Mouse (Mus musculus): ENCODE measurements around the gene Lamtor1. TPM values are rescaled to one million over a fixed set of nuclear protein-coding genes. Genes with fewer than 3 reads are reported as not detected.

Lamtor1 gene
- polyA plus RNA-seq, 1 experiment, result 85.9 TPM

DNA sequence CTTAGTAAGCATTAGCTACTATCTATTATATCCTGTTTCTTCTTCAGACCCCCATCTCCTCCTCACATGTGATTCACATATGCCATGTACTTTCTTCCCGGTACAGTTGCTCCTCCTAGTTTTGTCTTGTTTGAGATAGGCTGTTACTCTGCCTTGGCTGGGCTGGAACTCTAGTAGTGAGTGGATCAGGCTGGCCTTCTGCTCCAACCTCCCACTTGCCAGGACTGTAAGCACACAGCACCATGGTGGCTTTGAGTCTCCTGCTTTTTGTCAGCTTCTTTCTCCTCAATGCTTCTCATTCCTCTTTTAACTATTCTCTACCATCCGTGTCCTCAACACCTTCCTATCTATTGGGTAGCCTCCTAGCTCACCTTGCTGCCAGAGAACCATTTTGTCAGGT lies 63.0 kb downstream of the Lamtor1 start:
- Histone ChIP-seq H3K36me3 (ENCODE audit: control insufficient read depth, insufficient read depth, low read length, poor library complexity, severe bottlenecking) (no peaks in the 10 kb centered on the region), H3K27ac (ENCODE audit: insufficient read depth, low read length) (no peak overlapping the region), H3K9ac (ENCODE audit: low read depth, poor library complexity, severe bottlenecking) (no peak overlapping the region), H3K4me1 (ENCODE audit: control insufficient read depth, insufficient read depth, low read length) (peaks cover 3% of the 10 kb centered on the region), H3K9me3 (replicated peaks; ENCODE audit: control insufficient read depth, insufficient read depth, low read length, poor library complexity, severe bottlenecking) (no peaks in the 10 kb centered on the region), H3K27me3 (ENCODE audit: control insufficient read depth, insufficient read depth, low read length, poor library complexity, severe bottlenecking) (no peaks in the 10 kb centered on the region), H3K4me3 (ENCODE audit: low read depth, low read length) (no peak overlapping the region)
- TF ChIP-seq EP300 (IDR thresholded peaks at IDR 0.05; ENCODE audit: insufficient read depth, low read depth, low read length) (no peak), CTCF (IDR thresholded peaks at IDR 0.05; ENCODE audit: low read depth, low read length) (no peak), POLR2A (IDR thresholded peaks at IDR 0.05; ENCODE audit: insufficient read depth, low read length) (no peak)

GRCm38 (mm10) chr7:101969694-101970428 lies 64.2 kb downstream of the Lamtor1 start:
- peaks cover 4% of the 10 kb centered on the region for H3K4me1 ChIP-seq (ENCODE audit: control insufficient read depth, insufficient read depth, low read length)
- no peaks in the 10 kb centered on the region for H3K36me3 ChIP-seq (ENCODE audit: control insufficient read depth, insufficient read depth, low read length, poor library complexity, severe bottlenecking)
- H3K27me3 ChIP-seq (ENCODE audit: control insufficient read depth, insufficient read depth, low read length, poor library complexity, severe bottlenecking), result no peaks in the 10 kb centered on the region
- H3K9ac ChIP-seq (ENCODE audit: low read depth, poor library complexity, severe bottlenecking), result peak overlapping the region; percentile 19
- TF ChIP-seq EP300 (IDR thresholded peaks at IDR 0.05; ENCODE audit: insufficient read depth, low read depth, low read length), result no peak
- no peak for TF ChIP-seq CTCF (IDR thresholded peaks at IDR 0.05; ENCODE audit: low read depth, low read length)
- TF ChIP-seq POLR2A (IDR thresholded peaks at IDR 0.05; ENCODE audit: insufficient read depth, low read length), result no peak
- H3K9me3 ChIP-seq (replicated peaks; ENCODE audit: control insufficient read depth, insufficient read depth, low read length, poor library complexity, severe bottlenecking), result no peaks in the 10 kb centered on the region
- 0 out of 2 replicates have a peak overlapping the region, but pooled peaks have one; percentile 26 for H3K27ac ChIP-seq (ENCODE audit: insufficient read depth, low read length)
- H3K4me3 ChIP-seq (ENCODE audit: low read depth, low read length), result peak overlapping the region; percentile 78

GRCm38 (mm10) chr7:101970429-101970775 lies 64.7 kb downstream of the Lamtor1 start:
- Histone ChIP-seq H3K36me3 (ENCODE audit: control insufficient read depth, insufficient read depth, low read length, poor library complexity, severe bottlenecking) (no peaks in the 10 kb centered on the region), H3K4me3 (ENCODE audit: low read depth, low read length) (peak overlapping the region; percentile 78), H3K27ac (ENCODE audit: insufficient read depth, low read length) (no peak overlapping the region), H3K9me3 (replicated peaks; ENCODE audit: control insufficient read depth, insufficient read depth, low read length, poor library complexity, severe bottlenecking) (no peaks in the 10 kb centered on the region), H3K4me1 (ENCODE audit: control insufficient read depth, insufficient read depth, low read length) (peaks cover 4% of the 10 kb centered on the region), H3K27me3 (ENCODE audit: control insufficient read depth, insufficient read depth, low read length, poor library complexity, severe bottlenecking) (no peaks in the 10 kb centered on the region), H3K9ac (ENCODE audit: low read depth, poor library complexity, severe bottlenecking) (peak overlapping the region; percentile 19)
- TF ChIP-seq EP300 (IDR thresholded peaks at IDR 0.05; ENCODE audit: insufficient read depth, low read depth, low read length), result no peak
- TF ChIP-seq POLR2A (IDR thresholded peaks at IDR 0.05; ENCODE audit: insufficient read depth, low read length), result no peak
- no peak for TF ChIP-seq CTCF (IDR thresholded peaks at IDR 0.05; ENCODE audit: low read depth, low read length)

DNA sequence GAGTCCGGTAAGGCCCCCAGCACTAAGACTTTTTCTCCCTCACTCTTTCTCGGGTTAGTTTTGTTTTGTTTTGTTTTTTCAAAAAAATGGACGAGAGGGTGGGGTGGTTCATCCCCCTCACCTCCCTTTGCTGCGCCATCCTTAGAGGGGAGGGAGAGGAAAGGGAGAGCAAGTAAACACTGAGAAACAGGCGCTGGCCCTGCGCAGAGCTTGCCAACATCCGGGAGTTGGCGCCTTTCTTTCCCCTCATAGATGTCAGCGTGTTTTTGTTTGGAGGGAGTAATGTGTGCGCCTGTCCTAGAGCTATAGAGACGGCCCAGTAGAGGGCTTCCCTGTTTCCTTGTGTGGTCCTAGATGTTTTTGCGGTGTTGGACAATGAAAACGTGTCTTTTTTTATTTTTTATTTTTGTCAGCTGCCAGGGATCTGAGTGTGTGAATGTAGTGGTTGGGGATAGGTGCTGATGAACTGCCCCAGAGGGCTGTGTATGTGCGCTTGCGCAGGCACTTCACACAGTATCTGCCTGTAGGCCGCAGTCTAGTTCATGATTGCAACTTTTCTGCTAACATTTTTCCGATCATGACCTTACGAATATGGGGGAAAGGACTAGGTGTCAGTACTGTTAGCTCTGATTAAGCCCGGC lies 65.2 kb downstream of the Lamtor1 start:
- H3K4me1 ChIP-seq (ENCODE audit: control insufficient read depth, insufficient read depth, low read length), result peaks cover 4% of the 10 kb centered on the region

GRCm38 (mm10) chr7:101971721-101972120 lies 66.0 kb downstream of the Lamtor1 start:
- H3K27me3 ChIP-seq (ENCODE audit: control insufficient read depth, insufficient read depth, low read length, poor library complexity, severe bottlenecking), result no peaks in the 10 kb centered on the region
- peaks cover 4% of the 10 kb centered on the region for H3K4me1 ChIP-seq (ENCODE audit: control insufficient read depth, insufficient read depth, low read length)
- H3K9me3 ChIP-seq (replicated peaks; ENCODE audit: control insufficient read depth, insufficient read depth, low read length, poor library complexity, severe bottlenecking), result no peaks in the 10 kb centered on the region
- TF ChIP-seq CTCF (IDR thresholded peaks at IDR 0.05; ENCODE audit: low read depth, low read length) (no peak), EP300 (IDR thresholded peaks at IDR 0.05; ENCODE audit: insufficient read depth, low read depth, low read length) (no peak), POLR2A (IDR thresholded peaks at IDR 0.05; ENCODE audit: insufficient read depth, low read length) (no peak)
- H3K4me3 ChIP-seq (ENCODE audit: low read depth, low read length), result no peak overlapping the region
- H3K27ac ChIP-seq (ENCODE audit: insufficient read depth, low read length), result peak overlapping the region; percentile 22; the same call in 1 of the 2 replicates
- peak overlapping the region; percentile 19 for H3K9ac ChIP-seq (ENCODE audit: low read depth, poor library complexity, severe bottlenecking)
- H3K36me3 ChIP-seq (ENCODE audit: control insufficient read depth, insufficient read depth, low read length, poor library complexity, severe bottlenecking), result no peaks in the 10 kb centered on the region; the same call in 1 of the 2 replicates

More for the DNA sequence above, 65.2 kb downstream of the Lamtor1 start:
- H3K27me3 ChIP-seq (ENCODE audit: control insufficient read depth, insufficient read depth, low read length, poor library complexity, severe bottlenecking), result no peaks in the 10 kb centered on the region
- H3K9ac ChIP-seq (ENCODE audit: low read depth, poor library complexity, severe bottlenecking), result peak overlapping the region; percentile 19
- no peak for TF ChIP-seq CTCF (IDR thresholded peaks at IDR 0.05; ENCODE audit: low read depth, low read length)
- TF ChIP-seq POLR2A (IDR thresholded peaks at IDR 0.05; ENCODE audit: insufficient read depth, low read length), result no peak
- no peak for TF ChIP-seq EP300 (IDR thresholded peaks at IDR 0.05; ENCODE audit: insufficient read depth, low read depth, low read length)
- H3K36me3 ChIP-seq (ENCODE audit: control insufficient read depth, insufficient read depth, low read length, poor library complexity, severe bottlenecking), result no peaks in the 10 kb centered on the region
- no peaks in the 10 kb centered on the region for H3K9me3 ChIP-seq (replicated peaks; ENCODE audit: control insufficient read depth, insufficient read depth, low read length, poor library complexity, severe bottlenecking)
- peak overlapping the region; percentile 37; the same call in 1 of the 2 replicates for H3K27ac ChIP-seq (ENCODE audit: insufficient read depth, low read length)
- H3K4me3 ChIP-seq (ENCODE audit: low read depth, low read length), result peak overlapping the region; percentile 47

DNA sequence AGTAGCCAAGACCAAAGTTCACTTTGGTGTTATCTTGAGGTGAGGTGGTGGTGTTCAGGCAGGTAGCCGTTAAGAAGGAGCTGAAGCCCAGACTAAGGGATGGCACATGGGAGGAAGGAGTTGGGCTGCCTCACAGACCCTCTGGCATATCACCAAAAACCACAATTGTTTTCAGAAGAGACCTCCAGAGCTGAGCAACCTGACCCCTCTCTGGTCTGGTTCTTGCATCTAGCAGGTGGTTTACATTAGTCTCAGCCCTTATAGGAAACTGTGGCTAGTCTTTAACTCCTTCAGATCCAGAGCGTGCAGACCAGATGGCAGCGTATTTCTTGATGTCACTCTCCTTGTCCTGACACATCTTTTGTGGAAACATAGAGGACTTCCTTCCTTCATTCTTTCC lies 68.0 kb downstream of the Lamtor1 start:
- Histone ChIP-seq H3K36me3 (ENCODE audit: control insufficient read depth, insufficient read depth, low read length, poor library complexity, severe bottlenecking) (no peaks in the 10 kb centered on the region; the same call in 1 of the 2 replicates), H3K9ac (ENCODE audit: low read depth, poor library complexity, severe bottlenecking) (no peak overlapping the region), H3K4me3 (ENCODE audit: low read depth, low read length) (no peak overlapping the region), H3K9me3 (replicated peaks; ENCODE audit: control insufficient read depth, insufficient read depth, low read length, poor library complexity, severe bottlenecking) (no peaks in the 10 kb centered on the region), H3K27ac (ENCODE audit: insufficient read depth, low read length) (no peak overlapping the region), H3K4me1 (ENCODE audit: control insufficient read depth, insufficient read depth, low read length) (peaks cover 4% of the 10 kb centered on the region), H3K27me3 (ENCODE audit: control insufficient read depth, insufficient read depth, low read length, poor library complexity, severe bottlenecking) (no peaks in the 10 kb centered on the region)
- TF ChIP-seq POLR2A (IDR thresholded peaks at IDR 0.05; ENCODE audit: insufficient read depth, low read length), result no peak
- TF ChIP-seq CTCF (IDR thresholded peaks at IDR 0.05; ENCODE audit: low read depth, low read length), result no peak
- no peak for TF ChIP-seq EP300 (IDR thresholded peaks at IDR 0.05; ENCODE audit: insufficient read depth, low read depth, low read length)
